Mouse (Mus musculus): ENCODE results near the gene Snx11. TPM values are rescaled to one million over a fixed set of nuclear protein-coding genes. Genes with fewer than 3 reads are reported as not detected.

Snx11 gene
- total and polyA plus RNA-seq, 2 experiments from 2014 or later: 38.9 to 61.9 TPM

- Histone ChIP-seq H3K27ac (ENCODE audit: low read depth, low read length) (no peak overlapping the region), H3K4me2 (ENCODE audit: low read depth, low read length, poor library complexity, severe bottlenecking) (peak overlapping the region; percentile 32), H3K27me3 (ENCODE audit: insufficient read depth, low read length) (no peaks in the 10 kb centered on the region), H3K9me3 (ENCODE audit: low read length) (no peaks in the 10 kb centered on the region), H3K9ac (replicated peaks; ENCODE audit: low read length, poor library complexity, severe bottlenecking) (no peak overlapping the region), H3K36me3 (ENCODE audit: insufficient read depth, low read length) (no peaks in the 10 kb centered on the region), H3K4me3 (ENCODE audit: low read depth, low read length) (0 out of 2 replicates have a peak overlapping the region, but pooled peaks have one; percentile 1), H3K4me1 (ENCODE audit: insufficient read depth, low read length) (no peaks in the 10 kb centered on the region)
- 0 out of 2 replicates have a peak, but pooled peaks have one; percentile 19 for TF ChIP-seq CTCF (IDR thresholded peaks at IDR 0.05)
- WGBS: 5% methylated on average over 12 of the region's 12 CpGs
- DNase-seq (ENCODE audit: low spot score): peak; percentile 79
- ATAC-seq (ENCODE audit: low FRiP score): no peak
Measured at GRCm38 (mm10) chr11:96741995-96742394, 35.4 kb downstream of the Snx11 start.

GRCm38 (mm10) chr11:96740796-96741195, 36.6 kb downstream of the Snx11 start:
- H3K9me3 ChIP-seq (ENCODE audit: low read length): no peaks in the 10 kb centered on the region
- DNase-seq (ENCODE audit: low spot score) (no peak), ATAC-seq (ENCODE audit: low FRiP score) (no peak)
- no peak overlapping the region for H3K4me3 ChIP-seq (ENCODE audit: low read depth, low read length)
- H3K36me3 ChIP-seq (ENCODE audit: insufficient read depth, low read length): no peaks in the 10 kb centered on the region
- 54% methylated on average over 12 of the region's 12 CpGs for WGBS
- no peaks in the 10 kb centered on the region for H3K27me3 ChIP-seq (ENCODE audit: insufficient read depth, low read length)
- TF ChIP-seq CTCF (IDR thresholded peaks at IDR 0.05): no peak
- no peak overlapping the region for H3K9ac ChIP-seq (replicated peaks; ENCODE audit: low read length, poor library complexity, severe bottlenecking)
- no peak overlapping the region for H3K4me2 ChIP-seq (ENCODE audit: low read depth, low read length, poor library complexity, severe bottlenecking)
- H3K27ac ChIP-seq (ENCODE audit: low read depth, low read length): no peak overlapping the region
- H3K4me1 ChIP-seq (ENCODE audit: insufficient read depth, low read length): no peaks in the 10 kb centered on the region

GRCm38 (mm10) chr11:96737673-96738471, 39.5 kb downstream of the Snx11 start:
- peak; percentile 69 for DNase-seq (ENCODE audit: low spot score)
- no peak overlapping the region for H3K4me2 ChIP-seq (ENCODE audit: low read depth, low read length, poor library complexity, severe bottlenecking)
- WGBS: 66% methylated on average over 14 of the region's 14 CpGs
- no peak for ATAC-seq (ENCODE audit: low FRiP score)
- no peak overlapping the region for H3K9ac ChIP-seq (replicated peaks; ENCODE audit: low read length, poor library complexity, severe bottlenecking)
- no peaks in the 10 kb centered on the region for H3K36me3 ChIP-seq (ENCODE audit: insufficient read depth, low read length)
- no peak overlapping the region for H3K27ac ChIP-seq (ENCODE audit: low read depth, low read length)
- H3K4me3 ChIP-seq (ENCODE audit: low read depth, low read length): no peak overlapping the region
- H3K27me3 ChIP-seq (ENCODE audit: insufficient read depth, low read length): no peaks in the 10 kb centered on the region
- TF ChIP-seq CTCF (IDR thresholded peaks at IDR 0.05): peak; percentile 66
- no peaks in the 10 kb centered on the region for H3K4me1 ChIP-seq (ENCODE audit: insufficient read depth, low read length)
- H3K9me3 ChIP-seq (ENCODE audit: low read length): no peaks in the 10 kb centered on the region

GRCm38 (mm10) chr11:96736361-96736760, 41.0 kb downstream of the Snx11 start:
- Histone ChIP-seq H3K27ac (ENCODE audit: low read depth, low read length) (no peak overlapping the region), H3K4me1 (ENCODE audit: insufficient read depth, low read length) (no peaks in the 10 kb centered on the region)
- ATAC-seq (ENCODE audit: low FRiP score): no peak

GRCm38 (mm10) chr11:96735908-96736307, 41.5 kb downstream of the Snx11 start:
- 3% methylated on average over 19 of the region's 19 CpGs for WGBS
- H3K27ac ChIP-seq (ENCODE audit: low read depth, low read length): no peak overlapping the region
- H3K9ac ChIP-seq (replicated peaks; ENCODE audit: low read length, poor library complexity, severe bottlenecking): no peak overlapping the region

More at GRCm38 (mm10) chr11:96736361-96736760, 41.0 kb downstream of the Snx11 start:
- Histone ChIP-seq H3K36me3 (ENCODE audit: insufficient read depth, low read length) (no peaks in the 10 kb centered on the region), H3K9ac (replicated peaks; ENCODE audit: low read length, poor library complexity, severe bottlenecking) (no peak overlapping the region), H3K4me3 (ENCODE audit: low read depth, low read length) (peak overlapping the region; percentile 15), H3K27me3 (ENCODE audit: insufficient read depth, low read length) (no peaks in the 10 kb centered on the region), H3K9me3 (ENCODE audit: low read length) (no peaks in the 10 kb centered on the region), H3K4me2 (ENCODE audit: low read depth, low read length, poor library complexity, severe bottlenecking) (peak overlapping the region; percentile 36)
- 15% methylated on average over 11 of the region's 11 CpGs for WGBS
- TF ChIP-seq CTCF (IDR thresholded peaks at IDR 0.05): no peak
- no peak for DNase-seq (ENCODE audit: low spot score)

GRCm38 (mm10) chr11:96732657-96733056, 44.7 kb downstream of the Snx11 start:
- WGBS: 44% methylated on average over 4 of the region's 4 CpGs
- ATAC-seq (ENCODE audit: low FRiP score) (no peak), DNase-seq (ENCODE audit: low spot score) (no peak)
- no peak overlapping the region for H3K4me3 ChIP-seq (ENCODE audit: low read depth, low read length)
- H3K4me2 ChIP-seq (ENCODE audit: low read depth, low read length, poor library complexity, severe bottlenecking): no peak overlapping the region
- no peak for TF ChIP-seq CTCF (IDR thresholded peaks at IDR 0.05)
- no peak overlapping the region for H3K27ac ChIP-seq (ENCODE audit: low read depth, low read length)
- H3K9me3 ChIP-seq (ENCODE audit: low read length): no peaks in the 10 kb centered on the region
- no peaks in the 10 kb centered on the region for H3K27me3 ChIP-seq (ENCODE audit: insufficient read depth, low read length)
- H3K9ac ChIP-seq (replicated peaks; ENCODE audit: low read length, poor library complexity, severe bottlenecking): no peak overlapping the region
- no peaks in the 10 kb centered on the region for H3K36me3 ChIP-seq (ENCODE audit: insufficient read depth, low read length)
- H3K4me1 ChIP-seq (ENCODE audit: insufficient read depth, low read length): no peaks in the 10 kb centered on the region

More at GRCm38 (mm10) chr11:96735908-96736307, 41.5 kb downstream of the Snx11 start:
- ATAC-seq (ENCODE audit: low FRiP score) (no peak), DNase-seq (ENCODE audit: low spot score) (peak; percentile 90)
- peak overlapping the region; percentile 15 for H3K4me3 ChIP-seq (ENCODE audit: low read depth, low read length)
- peak; percentile 75 for TF ChIP-seq CTCF (IDR thresholded peaks at IDR 0.05)
- H3K27me3 ChIP-seq (ENCODE audit: insufficient read depth, low read length): no peaks in the 10 kb centered on the region
- no peaks in the 10 kb centered on the region for H3K9me3 ChIP-seq (ENCODE audit: low read length)
- no peaks in the 10 kb centered on the region for H3K36me3 ChIP-seq (ENCODE audit: insufficient read depth, low read length)
- no peaks in the 10 kb centered on the region for H3K4me1 ChIP-seq (ENCODE audit: insufficient read depth, low read length)
- peak overlapping the region; percentile 36 for H3K4me2 ChIP-seq (ENCODE audit: low read depth, low read length, poor library complexity, severe bottlenecking)
